Mouse (Mus musculus) frontal cortex, postnatal 10 days (tissue): ENCODE measurements around the gene Gulp1.

Experiments
- DNase-seq, 2 experiments: peaks; one replicate each; pipeline ENCODE4 v3.0.0; 2022; ENCODE audit warnings: low spot score in 2 of 2, mixed read lengths in 1 of 2

The Gulp1 gene

GRCm38 (mm10) chr1:44551461-44552370, at the start of gene Gulp1:
Gulp1 (plus strand) TSS chr1:44551511.
- peak; percentile 22 to 61 for DNase-seq

DNA sequence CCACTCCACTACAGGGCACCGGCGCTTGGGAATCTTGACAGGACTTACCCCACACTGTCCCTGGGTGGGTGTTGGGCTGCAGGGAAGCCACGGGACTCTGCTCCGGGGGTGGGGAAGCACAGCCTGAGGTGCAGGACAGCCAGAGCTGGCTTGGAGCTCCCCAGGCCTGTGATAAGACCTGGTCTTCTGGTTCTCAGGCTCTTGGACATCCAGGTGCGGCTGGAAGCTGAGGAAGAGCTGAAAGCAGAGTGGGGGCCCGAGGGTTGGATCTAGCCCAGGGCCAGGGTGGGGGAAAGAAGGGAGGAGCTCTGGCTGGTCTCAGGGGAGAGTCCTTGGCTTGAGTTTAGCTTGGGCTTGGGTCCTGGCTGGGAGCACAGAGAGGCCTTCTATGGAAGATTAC, 1.1 kb upstream of the Gulp1 start:
- no peak for DNase-seq

- peak; percentile 19 to 36 for DNase-seq
Measured at GRCm38 (mm10) chr1:44552371-44552841, 1.1 kb downstream of the Gulp1 start.

GRCm38 (mm10) chr1:44553166-44553898, 2.0 kb downstream of the Gulp1 start:
- DNase-seq = peak in 1 of 2 experiments; percentile 20

DNA sequence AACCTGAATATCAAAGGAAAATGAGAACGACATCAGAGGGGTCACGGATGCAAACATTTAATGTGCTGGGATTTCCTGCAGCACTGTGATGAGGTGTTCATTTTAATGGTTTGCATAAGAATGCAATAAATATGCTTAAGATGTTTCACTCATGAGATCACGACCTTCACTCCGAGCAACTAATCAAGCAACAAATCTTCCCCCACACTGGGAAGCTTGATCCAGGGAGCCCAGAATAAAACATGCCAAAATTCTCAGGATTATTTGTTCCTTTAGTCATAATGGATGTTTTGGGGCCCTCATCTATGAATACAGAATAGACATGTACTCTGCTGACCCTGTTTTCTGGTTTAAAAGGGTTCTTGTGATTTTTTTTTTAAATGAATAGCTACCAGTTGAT, 16.1 kb downstream of the Gulp1 start:
- DNase-seq = no peak

- no peak for DNase-seq
Measured at GRCm38 (mm10) chr1:44568296-44568695, 17.0 kb downstream of the Gulp1 start.

GRCm38 (mm10) chr1:44576001-44576400, 24.7 kb downstream of the Gulp1 start:
- no peak for DNase-seq

GRCm38 (mm10) chr1:44576610-44577009, 25.3 kb downstream of the Gulp1 start:
- no peak for DNase-seq

GRCm38 (mm10) chr1:44580390-44580789, 29.1 kb downstream of the Gulp1 start:
- no peak for DNase-seq

DNA sequence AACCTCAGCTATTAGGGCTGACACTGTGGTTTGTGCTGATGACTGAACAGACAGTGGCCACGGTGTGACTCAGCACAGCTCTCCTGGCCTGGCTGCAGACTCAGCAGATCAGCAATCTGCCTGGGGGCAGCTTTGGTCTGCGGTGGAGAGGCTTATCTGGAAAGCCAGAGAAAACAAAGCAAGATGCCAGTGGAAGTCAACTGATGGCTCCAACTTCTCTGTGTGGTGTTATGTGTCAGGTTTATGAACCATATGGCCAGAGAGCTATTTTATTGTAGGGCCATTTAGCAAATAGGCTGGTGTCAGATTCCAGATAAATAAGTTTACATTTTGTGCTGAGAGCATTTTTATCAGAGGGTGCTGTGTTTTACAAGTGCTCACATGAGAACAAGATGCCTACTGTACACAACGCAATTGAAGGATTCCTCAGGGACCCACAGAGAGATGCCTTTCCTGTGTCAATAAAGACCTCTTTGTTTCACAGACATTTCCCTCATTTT, 33.6 kb downstream of the Gulp1 start:
- DNase-seq = no peak

DNA sequence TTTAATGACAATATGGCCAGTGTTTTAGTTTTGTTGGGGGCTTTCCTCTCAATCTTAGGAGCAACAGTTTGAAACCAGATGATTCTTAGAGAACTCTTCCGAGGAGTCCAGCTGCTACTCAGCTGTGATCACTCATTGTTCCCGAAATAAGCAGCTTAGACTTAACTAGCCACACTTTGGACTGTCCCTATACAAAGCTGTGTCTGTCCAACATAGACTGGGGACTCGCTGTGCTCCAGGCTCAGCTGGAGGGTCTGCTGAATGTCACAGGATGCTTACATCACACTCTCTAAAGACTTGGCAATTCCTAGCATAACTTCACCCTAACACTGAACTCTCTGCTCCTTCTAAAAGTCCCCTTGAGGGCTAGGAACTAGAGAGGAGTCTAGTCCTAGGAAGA, 40.4 kb downstream of the Gulp1 start:
- DNase-seq = no peak

DNA sequence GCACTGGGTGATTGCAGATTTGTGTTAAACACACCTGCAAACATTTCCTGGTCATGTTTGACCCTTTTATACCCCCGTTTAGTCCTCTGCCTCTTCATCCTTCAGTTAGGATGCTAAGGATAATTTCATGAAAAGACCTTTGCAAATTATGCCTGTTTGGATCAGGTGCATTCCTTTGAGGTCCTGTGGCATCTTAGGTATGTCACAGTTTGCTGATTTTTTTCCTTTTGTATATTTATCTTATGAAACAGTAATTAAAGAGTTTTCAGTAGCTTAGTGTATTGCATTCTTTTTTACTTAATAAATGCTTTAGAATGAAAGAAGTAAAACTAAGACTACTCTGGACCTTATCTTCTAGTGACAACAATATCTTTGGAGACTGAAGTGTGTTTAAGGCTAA, 41.8 kb downstream of the Gulp1 start:
- DNase-seq = no peak

DNA sequence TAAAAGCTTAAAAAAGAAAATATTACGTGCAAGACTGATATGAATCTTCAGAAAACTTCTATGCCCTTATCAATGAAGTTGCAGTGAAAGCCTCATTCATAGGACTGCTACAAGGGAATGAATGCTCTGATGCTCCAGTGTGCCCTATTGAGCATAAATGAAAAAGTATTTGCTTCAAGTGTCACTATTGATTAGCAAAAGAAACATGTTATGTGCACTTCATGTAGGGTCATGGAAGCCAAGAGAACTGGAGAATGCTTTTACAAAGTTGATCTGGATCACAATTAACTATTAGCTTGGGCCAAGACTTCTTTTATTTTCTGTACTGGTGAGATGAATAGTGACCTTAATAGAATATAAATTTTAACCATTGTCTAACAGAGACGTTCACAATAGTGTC, 47.0 kb downstream of the Gulp1 start:
- no peak for DNase-seq

- no peak for DNase-seq
Measured at GRCm38 (mm10) chr1:44613294-44614041, 62.2 kb downstream of the Gulp1 start.

- DNase-seq = no peak
Measured at GRCm38 (mm10) chr1:44618751-44619150, 67.4 kb downstream of the Gulp1 start.

- no peak for DNase-seq
Measured at GRCm38 (mm10) chr1:44634481-44634880, 83.2 kb downstream of the Gulp1 start.

GRCm38 (mm10) chr1:44645678-44646276, 94.5 kb downstream of the Gulp1 start:
- no peak for DNase-seq

- no peak for DNase-seq
Measured at GRCm38 (mm10) chr1:44678974-44679373, 127.7 kb downstream of the Gulp1 start.

DNA sequence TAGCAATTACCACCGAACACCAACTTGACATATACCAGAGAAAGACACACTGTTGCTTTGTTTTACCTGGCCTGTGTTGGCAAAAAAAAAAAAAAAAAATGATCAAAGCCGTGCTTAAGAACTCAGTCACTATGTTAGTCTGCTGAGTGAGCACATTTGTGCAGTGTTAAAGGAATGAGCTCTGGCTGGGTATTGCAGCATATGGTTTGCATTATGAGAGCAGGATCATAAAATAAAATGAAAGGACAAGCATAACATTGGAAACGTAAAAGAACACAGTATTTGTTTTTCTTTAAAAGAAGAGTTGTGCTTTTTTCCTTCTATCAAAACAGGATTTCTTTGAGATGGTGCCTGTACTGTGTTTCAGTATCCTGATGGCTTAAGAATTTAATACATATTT, 128.1 kb downstream of the Gulp1 start:
- DNase-seq = no peak

DNA sequence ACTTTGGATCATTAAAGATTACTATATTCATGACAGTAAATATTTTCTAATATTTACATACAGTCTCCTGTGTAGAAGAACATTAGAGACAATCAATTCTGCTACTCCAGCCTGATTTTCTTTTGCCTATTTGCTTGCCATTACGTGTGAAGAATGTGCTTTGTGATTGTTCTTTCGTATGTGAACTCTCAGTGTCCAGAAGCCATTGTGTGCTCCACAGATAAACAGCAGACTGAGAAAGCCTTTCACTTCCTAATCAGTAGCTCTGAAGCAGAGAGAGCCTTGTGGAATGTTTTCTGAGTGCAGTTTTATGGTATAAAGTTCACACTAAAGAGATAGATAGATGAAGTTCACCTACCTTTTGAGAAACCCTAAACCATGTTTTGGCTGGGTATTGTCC, 131.2 kb downstream of the Gulp1 start:
- DNase-seq = no peak

DNA sequence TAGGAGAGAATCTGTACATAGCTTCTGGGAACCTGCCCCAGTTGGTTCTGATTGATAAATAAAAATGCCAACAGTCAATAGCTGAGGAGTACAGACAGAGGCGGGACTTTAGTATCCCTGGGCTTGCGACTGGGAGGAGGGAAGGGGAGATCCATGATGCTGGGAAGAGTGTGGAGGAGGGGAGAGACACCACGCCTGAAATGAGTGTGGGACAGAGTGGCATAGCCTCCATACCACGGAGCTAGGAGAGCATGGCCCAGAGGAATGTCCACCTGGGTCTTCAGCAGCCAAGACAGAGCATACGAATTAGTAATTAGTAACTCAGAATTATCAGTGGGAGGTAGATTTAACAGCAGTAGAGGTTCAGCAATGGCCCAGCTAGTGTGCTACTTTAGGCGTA, 132.4 kb downstream of the Gulp1 start:
- DNase-seq = no peak
